Mouse (Mus musculus): ENCODE measurements around the gene Igf2bp3. TPM values are rescaled to one million over a fixed set of nuclear protein-coding genes. Genes with fewer than 3 reads are reported as not detected.

The Igf2bp3 gene
- polyA plus RNA-seq, 1 experiment from 2014 or later, result 105 TPM

DNA sequence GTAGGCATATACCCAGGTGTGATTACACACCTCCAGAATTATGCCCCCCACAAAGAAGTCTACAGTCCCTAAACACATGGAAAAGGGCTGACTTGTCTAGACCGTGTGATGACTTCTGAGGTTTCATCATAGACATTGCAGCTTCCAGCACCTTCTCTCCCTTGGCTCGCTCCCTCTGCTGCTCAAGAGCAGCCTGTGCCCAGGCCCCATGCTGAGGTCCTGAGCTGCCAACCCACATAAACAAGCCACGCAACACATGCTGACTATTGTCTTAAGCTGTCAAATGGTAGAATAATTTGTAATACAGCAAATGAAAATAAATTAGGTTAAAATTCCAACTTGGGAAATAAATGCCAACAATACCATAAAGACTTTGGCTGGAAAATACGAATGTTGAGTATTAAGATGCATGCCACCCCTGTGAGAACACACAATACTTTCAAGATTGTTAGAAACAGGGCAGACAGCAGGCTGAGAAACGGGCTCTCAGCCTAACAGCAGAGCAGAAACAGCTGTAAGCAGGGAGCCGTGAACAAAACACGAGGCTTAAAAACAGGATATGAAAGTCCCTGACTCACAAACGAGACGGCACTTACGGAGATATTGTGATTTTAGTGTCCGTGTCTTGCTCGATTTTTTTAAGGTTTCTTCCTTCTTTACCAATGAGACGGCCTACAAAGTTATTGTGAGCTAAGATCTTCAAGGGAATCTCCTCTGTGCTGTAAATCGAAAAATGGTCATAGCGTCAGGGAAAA lies 107.8 kb downstream of the Igf2bp3 start:
- no peak for ATAC-seq (replicated peaks; ENCODE audit: low FRiP score, low TSS enrichment, low read depth)
- H3K9me3 ChIP-seq (ENCODE audit: control insufficient read depth, low read length), result no peaks in the 10 kb centered on the region
- no peak overlapping the region for H3K27ac ChIP-seq (ENCODE audit: low read depth)
- peaks cover 87% of the 10 kb centered on the region for H3K36me3 ChIP-seq (ENCODE audit: control insufficient read depth, insufficient read depth, low read length)
- no peak overlapping the region for H3K4me2 ChIP-seq (ENCODE audit: low read length)
- no peak overlapping the region for H3K4me3 ChIP-seq (ENCODE audit: low read depth, low read length)
- no peaks in the 10 kb centered on the region for H3K4me1 ChIP-seq (replicated peaks; ENCODE audit: control insufficient read depth, insufficient read depth, low read length)
- 91% methylated on average over 15 of the region's 15 CpGs for WGBS
- no peaks in the 10 kb centered on the region for H3K27me3 ChIP-seq (replicated peaks; ENCODE audit: control insufficient read depth, insufficient read depth, low read length)
- no peak for DNase-seq (ENCODE audit: low spot score)
- no peak overlapping the region for H3K9ac ChIP-seq (ENCODE audit: low read length)

- WGBS, result 90% methylated on average over 1 of the region's 1 CpGs
- H3K27ac ChIP-seq (ENCODE audit: low read depth), result no peak overlapping the region
- H3K9ac ChIP-seq (ENCODE audit: low read length), result no peak overlapping the region
- H3K4me3 ChIP-seq (ENCODE audit: low read depth, low read length), result no peak overlapping the region
- DNase-seq (ENCODE audit: low spot score) (no peak), ATAC-seq (replicated peaks; ENCODE audit: low FRiP score, low TSS enrichment, low read depth) (no peak)
- H3K27me3 ChIP-seq (replicated peaks; ENCODE audit: control insufficient read depth, insufficient read depth, low read length), result no peaks in the 10 kb centered on the region
- H3K4me2 ChIP-seq (ENCODE audit: low read length), result no peak overlapping the region
- peaks cover 87% of the 10 kb centered on the region for H3K36me3 ChIP-seq (ENCODE audit: control insufficient read depth, insufficient read depth, low read length)
- peaks cover 10% of the 10 kb centered on the region for H3K4me1 ChIP-seq (replicated peaks; ENCODE audit: control insufficient read depth, insufficient read depth, low read length)
- H3K9me3 ChIP-seq (ENCODE audit: control insufficient read depth, low read length), result no peaks in the 10 kb centered on the region
These were observed 115.7 kb downstream of the Igf2bp3 start for GRCm38 (mm10) chr6:49099086-49099485.

DNA sequence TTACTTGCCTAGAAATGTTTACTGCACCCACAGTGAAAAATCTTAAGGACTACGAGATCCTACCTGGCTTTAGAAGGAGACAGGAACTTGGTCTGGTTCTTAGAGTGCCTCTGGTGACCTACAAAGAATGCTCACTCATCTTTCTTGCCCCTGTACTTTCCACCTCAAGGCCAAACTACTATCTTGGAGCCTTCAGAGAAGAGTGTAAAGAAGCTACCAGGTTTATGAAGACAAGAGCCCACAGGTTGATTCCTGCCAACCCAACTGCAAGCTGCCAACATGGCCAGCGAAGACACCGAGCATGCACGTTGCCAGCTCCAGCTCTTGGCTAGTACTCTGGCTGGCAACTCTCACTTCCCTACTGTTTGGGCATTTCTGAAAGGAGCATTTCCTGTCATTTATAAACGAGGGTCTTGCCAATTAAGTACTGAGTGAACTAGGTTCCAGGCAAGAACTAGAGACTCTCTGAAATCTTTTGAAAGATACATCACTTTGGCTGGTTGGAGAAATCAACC lies 117.1 kb downstream of the Igf2bp3 start:
- Histone ChIP-seq H3K27me3 (replicated peaks; ENCODE audit: control insufficient read depth, insufficient read depth, low read length) (no peaks in the 10 kb centered on the region), H3K4me1 (replicated peaks; ENCODE audit: control insufficient read depth, insufficient read depth, low read length) (peaks cover 10% of the 10 kb centered on the region), H3K9ac (ENCODE audit: low read length) (no peak overlapping the region), H3K4me2 (ENCODE audit: low read length) (no peak overlapping the region), H3K4me3 (ENCODE audit: low read depth, low read length) (no peak overlapping the region), H3K9me3 (ENCODE audit: control insufficient read depth, low read length) (no peaks in the 10 kb centered on the region), H3K27ac (ENCODE audit: low read depth) (peak overlapping the region; percentile 22; the same call in 1 of the 2 replicates), H3K36me3 (ENCODE audit: control insufficient read depth, insufficient read depth, low read length) (peaks cover 87% of the 10 kb centered on the region)
- ATAC-seq (replicated peaks; ENCODE audit: low FRiP score, low TSS enrichment, low read depth), result no peak
- no peak for DNase-seq (ENCODE audit: low spot score)
- 83% methylated on average over 5 of the region's 5 CpGs for WGBS

DNA sequence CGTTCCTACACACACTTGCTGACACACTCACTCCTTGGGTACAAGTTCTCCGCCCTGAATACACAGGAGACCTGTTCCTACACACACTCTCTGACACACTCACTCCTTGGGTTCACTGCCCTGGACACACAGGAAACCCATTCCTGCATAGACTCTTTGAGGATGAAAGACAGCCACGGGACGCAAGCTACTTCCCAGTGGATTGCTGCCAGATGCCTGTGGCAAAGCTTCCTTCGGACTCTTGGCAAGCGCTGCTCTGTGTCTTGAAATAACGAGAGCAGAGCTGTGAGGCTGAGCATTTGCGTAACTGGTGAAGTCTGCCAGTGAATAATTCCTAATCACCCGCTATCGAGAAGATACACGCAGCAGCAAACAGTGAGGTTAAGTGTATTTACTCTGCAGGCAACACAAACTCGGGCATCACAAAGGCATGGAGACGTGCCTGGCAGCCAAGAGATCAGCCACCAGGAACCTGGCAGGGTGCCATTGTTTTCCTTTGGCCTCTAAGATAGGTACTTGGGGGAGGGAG lies 117.8 kb downstream of the Igf2bp3 start:
- Histone ChIP-seq H3K4me3 (ENCODE audit: low read depth, low read length) (no peak overlapping the region), H3K27ac (ENCODE audit: low read depth) (0 out of 2 replicates have a peak overlapping the region, but pooled peaks have one; percentile 7), H3K9ac (ENCODE audit: low read length) (no peak overlapping the region), H3K27me3 (replicated peaks; ENCODE audit: control insufficient read depth, insufficient read depth, low read length) (no peaks in the 10 kb centered on the region), H3K4me2 (ENCODE audit: low read length) (no peak overlapping the region), H3K9me3 (ENCODE audit: control insufficient read depth, low read length) (no peaks in the 10 kb centered on the region), H3K36me3 (ENCODE audit: control insufficient read depth, insufficient read depth, low read length) (peaks cover 87% of the 10 kb centered on the region), H3K4me1 (replicated peaks; ENCODE audit: control insufficient read depth, insufficient read depth, low read length) (peaks cover 10% of the 10 kb centered on the region)
- DNase-seq (ENCODE audit: low spot score) (no peak), ATAC-seq (replicated peaks; ENCODE audit: low FRiP score, low TSS enrichment, low read depth) (0 out of 2 replicates have a peak, but pooled peaks have one; percentile 36)
- 51% methylated on average over 13 of the region's 13 CpGs for WGBS

DNA sequence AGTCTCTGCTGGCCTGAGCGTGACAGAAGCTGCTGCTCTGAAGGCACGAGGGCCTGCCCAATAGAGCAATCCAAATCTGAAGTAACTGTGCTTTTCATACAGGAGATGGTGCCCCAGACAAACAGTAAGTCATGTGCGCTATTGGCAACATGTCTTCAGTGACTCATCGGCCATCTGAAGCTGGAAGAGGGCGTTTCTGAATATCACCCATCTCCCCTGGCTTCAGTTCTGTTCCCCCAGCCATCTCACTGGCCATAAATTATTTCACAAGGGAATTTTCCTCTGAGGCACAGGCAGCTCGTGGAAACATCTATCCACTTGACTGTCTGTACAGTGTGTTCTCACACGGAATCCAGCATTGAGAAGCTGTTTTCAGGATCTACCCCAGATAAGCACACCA lies 118.3 kb downstream of the Igf2bp3 start:
- 66% methylated on average over 7 of the region's 7 CpGs for WGBS
- DNase-seq (ENCODE audit: low spot score) (no peak), ATAC-seq (replicated peaks; ENCODE audit: low FRiP score, low TSS enrichment, low read depth) (no peak)
- Histone ChIP-seq H3K27ac (ENCODE audit: low read depth) (0 out of 2 replicates have a peak overlapping the region, but pooled peaks have one; percentile 7), H3K4me3 (ENCODE audit: low read depth, low read length) (no peak overlapping the region), H3K9ac (ENCODE audit: low read length) (no peak overlapping the region), H3K4me2 (ENCODE audit: low read length) (no peak overlapping the region), H3K9me3 (ENCODE audit: control insufficient read depth, low read length) (no peaks in the 10 kb centered on the region), H3K27me3 (replicated peaks; ENCODE audit: control insufficient read depth, insufficient read depth, low read length) (no peaks in the 10 kb centered on the region), H3K4me1 (replicated peaks; ENCODE audit: control insufficient read depth, insufficient read depth, low read length) (peaks cover 10% of the 10 kb centered on the region), H3K36me3 (ENCODE audit: control insufficient read depth, insufficient read depth, low read length) (peaks cover 91% of the 10 kb centered on the region)

DNA sequence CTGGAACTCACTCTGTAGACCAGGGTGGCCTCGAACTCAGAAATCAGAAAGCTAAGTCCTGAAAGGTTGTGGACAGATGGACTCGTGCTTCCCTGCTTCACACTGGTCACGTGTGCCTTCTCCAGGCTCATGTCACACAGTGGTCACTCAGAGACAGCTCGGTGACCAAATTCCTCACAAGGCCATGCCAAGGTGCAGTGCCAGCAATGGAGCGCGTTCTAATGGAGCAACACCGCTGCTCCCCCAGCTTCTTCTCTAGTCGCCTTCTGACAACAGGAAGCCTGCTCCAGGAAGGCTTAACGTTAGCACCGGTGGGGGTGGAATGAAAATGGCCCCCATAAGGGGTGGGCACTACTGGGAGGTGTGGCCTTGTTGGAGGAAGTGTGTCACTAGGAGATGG lies 119.8 kb downstream of the Igf2bp3 start:
- H3K36me3 ChIP-seq (ENCODE audit: control insufficient read depth, insufficient read depth, low read length), result peaks cover 95% of the 10 kb centered on the region
- no peak overlapping the region for H3K9ac ChIP-seq (ENCODE audit: low read length)
- ATAC-seq (replicated peaks; ENCODE audit: low FRiP score, low TSS enrichment, low read depth) (no peak), DNase-seq (ENCODE audit: low spot score) (no peak)
- H3K4me1 ChIP-seq (replicated peaks; ENCODE audit: control insufficient read depth, insufficient read depth, low read length), result peaks cover 10% of the 10 kb centered on the region
- H3K9me3 ChIP-seq (ENCODE audit: control insufficient read depth, low read length), result no peaks in the 10 kb centered on the region
- H3K27me3 ChIP-seq (replicated peaks; ENCODE audit: control insufficient read depth, insufficient read depth, low read length), result no peaks in the 10 kb centered on the region
- H3K4me3 ChIP-seq (ENCODE audit: low read depth, low read length), result no peak overlapping the region
- H3K27ac ChIP-seq (ENCODE audit: low read depth), result no peak overlapping the region
- H3K4me2 ChIP-seq (ENCODE audit: low read length), result no peak overlapping the region
- 89% methylated on average over 10 of the region's 10 CpGs for WGBS

DNA sequence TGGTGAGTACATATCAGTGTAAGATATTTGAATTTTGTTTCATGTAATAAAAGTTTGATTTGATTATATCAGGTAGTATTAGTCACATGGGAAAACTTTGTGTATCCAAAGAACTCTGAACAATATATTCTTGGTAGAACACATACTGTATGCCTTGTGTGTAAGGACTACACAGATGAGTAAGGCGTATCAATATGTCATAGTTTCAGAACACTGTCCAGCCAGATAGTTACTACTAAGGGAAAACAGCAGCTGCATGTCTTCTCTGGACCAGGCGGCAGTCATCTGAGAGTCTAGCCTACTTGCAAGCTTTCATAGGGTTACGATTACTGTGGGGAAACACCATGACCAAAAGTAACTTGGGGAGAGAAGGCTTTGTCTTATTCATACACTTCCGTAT lies 131.7 kb downstream of the Igf2bp3 start:
- DNase-seq (ENCODE audit: low spot score), result no peak
- Histone ChIP-seq H3K9me3 (ENCODE audit: control insufficient read depth, low read length) (no peaks in the 10 kb centered on the region), H3K9ac (ENCODE audit: low read length) (no peak overlapping the region), H3K36me3 (ENCODE audit: control insufficient read depth, insufficient read depth, low read length) (peaks cover 60% of the 10 kb centered on the region), H3K4me1 (replicated peaks; ENCODE audit: control insufficient read depth, insufficient read depth, low read length) (no peaks in the 10 kb centered on the region), H3K27me3 (replicated peaks; ENCODE audit: control insufficient read depth, insufficient read depth, low read length) (no peaks in the 10 kb centered on the region), H3K4me2 (ENCODE audit: low read length) (no peak overlapping the region), H3K27ac (ENCODE audit: low read depth) (no peak overlapping the region), H3K4me3 (ENCODE audit: low read depth, low read length) (no peak overlapping the region)
- WGBS, result 92% methylated on average over 4 of the region's 4 CpGs
- no peak for ATAC-seq (replicated peaks; ENCODE audit: low FRiP score, low TSS enrichment, low read depth)

- Histone ChIP-seq H3K9ac (ENCODE audit: low read length) (no peak overlapping the region), H3K27ac (ENCODE audit: low read depth) (no peak overlapping the region), H3K4me1 (replicated peaks; ENCODE audit: control insufficient read depth, insufficient read depth, low read length) (no peaks in the 10 kb centered on the region; the same call in 1 of the 2 replicates), H3K27me3 (replicated peaks; ENCODE audit: control insufficient read depth, insufficient read depth, low read length) (no peaks in the 10 kb centered on the region), H3K4me3 (ENCODE audit: low read depth, low read length) (no peak overlapping the region), H3K36me3 (ENCODE audit: control insufficient read depth, insufficient read depth, low read length) (peaks cover 35% of the 10 kb centered on the region), H3K9me3 (ENCODE audit: control insufficient read depth, low read length) (no peaks in the 10 kb centered on the region), H3K4me2 (ENCODE audit: low read length) (no peak overlapping the region)
- ATAC-seq (replicated peaks; ENCODE audit: low FRiP score, low TSS enrichment, low read depth) (no peak), DNase-seq (ENCODE audit: low spot score) (no peak)
- 88% methylated on average over 1 of the region's 1 CpGs for WGBS
These were observed 135.4 kb downstream of the Igf2bp3 start for GRCm38 (mm10) chr6:49079313-49079712.

Data from intestine, embryonic 14.5 days (tissue).